Mouse (Mus musculus) urinary bladder, postnatal 36 days (tissue): ENCODE results near the gene Cwc22.

Experiments
- DNase-seq, 2 experiments: peaks; one replicate each; pipeline ENCODE4 v3.0.0; 2022; ENCODE audit warnings: low spot score in 2 of 2, mixed read lengths in 1 of 2

Gene Cwc22

GRCm38 (mm10) chr2:77876331-77876730 lies 69.8 kb downstream of the Cwc22 start:
- DNase-seq: no peak

GRCm38 (mm10) chr2:77875516-77875915 lies 70.7 kb downstream of the Cwc22 start:
- DNase-seq: no peak

GRCm38 (mm10) chr2:77874678-77875077 lies 71.5 kb downstream of the Cwc22 start:
- no peak for DNase-seq

GRCm38 (mm10) chr2:77873806-77874205 lies 72.4 kb downstream of the Cwc22 start:
- no peak for DNase-seq

GRCm38 (mm10) chr2:77872676-77873075 lies 73.5 kb downstream of the Cwc22 start:
- DNase-seq: no peak

- DNase-seq: no peak
These were observed 75.0 kb downstream of the Cwc22 start for GRCm38 (mm10) chr2:77871146-77871545.

- DNase-seq: no peak
These were observed 76.4 kb downstream of the Cwc22 start for GRCm38 (mm10) chr2:77869729-77870280.

- DNase-seq: no peak
These were observed 82.2 kb downstream of the Cwc22 start for GRCm38 (mm10) chr2:77863934-77864333.

- peak in 1 of 2 experiments; percentile 10 for DNase-seq
These were observed 82.7 kb downstream of the Cwc22 start for GRCm38 (mm10) chr2:77863522-77863921.

- DNase-seq: no peak
These were observed 104.7 kb downstream of the Cwc22 start for GRCm38 (mm10) chr2:77841464-77841863.

- DNase-seq: no peak
These were observed 106.6 kb downstream of the Cwc22 start for GRCm38 (mm10) chr2:77839587-77839986.

GRCm38 (mm10) chr2:77838688-77839087 lies 107.5 kb downstream of the Cwc22 start:
- no peak for DNase-seq

GRCm38 (mm10) chr2:77835781-77836180 lies 110.4 kb downstream of the Cwc22 start:
- DNase-seq: no peak
